Mouse (Mus musculus): ENCODE measurements around the gene Ctse. TPM values are rescaled to one million over a fixed set of nuclear protein-coding genes. Genes with fewer than 3 reads are reported as not detected.

Ctse gene
- polyA plus RNA-seq, 2 experiments = 0.11 TPM; not detected in 1

DNA sequence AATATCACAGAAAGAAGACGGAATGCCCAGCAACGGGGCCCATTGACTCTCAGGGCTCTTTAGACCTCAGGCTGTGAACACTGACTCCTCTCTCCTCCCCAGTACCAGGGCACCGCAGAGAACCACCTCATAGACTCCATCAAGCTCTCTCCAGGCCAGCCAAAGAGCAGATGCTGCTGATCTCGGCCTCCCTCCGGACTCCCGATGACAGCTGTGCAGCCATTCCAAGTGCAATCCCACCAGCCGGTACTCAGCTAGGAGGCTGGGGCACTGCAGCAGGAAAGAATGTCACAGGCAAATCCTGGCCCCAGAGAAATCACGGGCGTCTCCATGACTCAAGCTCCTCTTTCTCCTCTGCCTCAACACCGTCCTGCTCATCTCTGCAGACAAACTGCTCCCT lies 73.4 kb downstream of the Ctse start:
- Histone ChIP-seq H3K27me3 (ENCODE audit: control insufficient read depth, insufficient read depth, low read length) (no peaks in the 10 kb centered on the region), H3K4me2 (replicated peaks; ENCODE audit: low read depth, low read length, severe bottlenecking) (no peak overlapping the region), H3K4me1 (ENCODE audit: control insufficient read depth, insufficient read depth, low read length) (no peaks in the 10 kb centered on the region), H3K27ac (replicated peaks; ENCODE audit: low read depth, low read length) (no peak overlapping the region), H3K9me3 (ENCODE audit: control insufficient read depth, low read length) (no peaks in the 10 kb centered on the region), H3K4me3 (replicated peaks; ENCODE audit: low read length) (no peak overlapping the region), H3K9ac (ENCODE audit: low read depth, low read length, severe bottlenecking) (no peak overlapping the region), H3K36me3 (ENCODE audit: control insufficient read depth, insufficient read depth, low read length) (no peaks in the 10 kb centered on the region)
- ATAC-seq (ENCODE audit: low FRiP score, low read depth) = peak; percentile 17; the same call in 1 of the 2 replicates
- no peak for DNase-seq (ENCODE audit: low spot score)
- WGBS = 76% methylated on average over 10 of the region's 10 CpGs
- no peak for TF ChIP-seq POLR2A (IDR thresholded peaks at IDR 0.05; ENCODE audit: borderline replicate concordance, extremely low read depth, insufficient read depth, insufficient read length)

- Histone ChIP-seq H3K9me3 (ENCODE audit: control insufficient read depth, low read length) (no peaks in the 10 kb centered on the region), H3K27ac (replicated peaks; ENCODE audit: low read depth, low read length) (no peak overlapping the region), H3K4me3 (replicated peaks; ENCODE audit: low read length) (no peak overlapping the region), H3K4me2 (replicated peaks; ENCODE audit: low read depth, low read length, severe bottlenecking) (no peak overlapping the region), H3K27me3 (ENCODE audit: control insufficient read depth, insufficient read depth, low read length) (no peaks in the 10 kb centered on the region), H3K9ac (ENCODE audit: low read depth, low read length, severe bottlenecking) (no peak overlapping the region), H3K4me1 (ENCODE audit: control insufficient read depth, insufficient read depth, low read length) (no peaks in the 10 kb centered on the region), H3K36me3 (ENCODE audit: control insufficient read depth, insufficient read depth, low read length) (no peaks in the 10 kb centered on the region)
- peak; percentile 91 for DNase-seq (ENCODE audit: low spot score)
- peak; percentile 66 for ATAC-seq (ENCODE audit: low FRiP score, low read depth)
- WGBS = 27% methylated on average over 2 of the region's 2 CpGs
- no peak for TF ChIP-seq POLR2A (IDR thresholded peaks at IDR 0.05; ENCODE audit: borderline replicate concordance, extremely low read depth, insufficient read depth, insufficient read length)
Observed at GRCm38 (mm10) chr1:131712386-131712785, 74.3 kb downstream of the Ctse start.

DNA sequence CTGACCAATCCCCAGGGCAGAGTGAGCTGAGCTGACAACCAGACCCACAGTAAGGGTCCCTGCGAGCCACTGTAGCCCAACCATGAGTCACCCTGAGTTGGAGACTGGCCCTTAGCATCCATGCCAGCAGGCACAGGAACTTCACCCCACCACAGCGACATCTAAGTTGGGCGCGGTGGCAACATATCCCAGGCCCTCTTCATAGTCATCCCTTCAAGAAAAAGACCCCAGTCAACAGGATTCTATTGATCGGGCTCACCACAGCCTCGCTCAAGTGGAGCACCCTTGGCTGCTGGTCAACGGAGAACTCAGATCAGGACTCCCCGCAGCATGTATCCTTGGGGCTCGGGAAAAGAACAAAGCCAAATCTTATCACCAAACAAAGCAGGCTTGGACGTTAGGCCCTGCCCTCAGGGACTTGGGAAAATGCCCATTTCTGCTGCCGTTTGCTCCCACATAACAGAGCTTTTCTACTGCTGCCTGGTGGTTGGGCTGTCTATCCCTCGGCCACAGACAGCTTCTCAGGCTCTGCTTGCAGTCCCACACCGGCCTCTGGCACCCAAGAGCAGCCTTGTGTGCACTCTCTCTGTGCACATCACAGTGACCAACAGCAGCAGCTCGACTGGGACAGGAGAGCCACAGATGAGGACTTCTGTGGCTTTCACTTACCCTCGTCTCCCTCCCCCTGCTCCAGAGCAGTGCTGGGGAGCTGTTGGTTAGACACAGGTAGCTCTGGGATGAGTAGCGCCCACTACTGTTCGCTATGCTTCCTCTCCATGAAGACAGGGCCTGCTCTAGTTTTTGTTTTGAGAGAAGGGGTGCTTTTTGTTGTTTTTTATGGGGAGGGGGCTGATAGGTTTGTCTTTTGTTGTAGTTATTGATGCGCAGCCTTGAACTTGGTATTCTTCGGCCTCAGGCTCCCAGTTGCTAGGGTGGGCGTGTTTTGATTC lies 76.6 kb downstream of the Ctse start:
- no peak overlapping the region for H3K4me2 ChIP-seq (replicated peaks; ENCODE audit: low read depth, low read length, severe bottlenecking)
- no peak overlapping the region for H3K9ac ChIP-seq (ENCODE audit: low read depth, low read length, severe bottlenecking)
- TF ChIP-seq POLR2A (IDR thresholded peaks at IDR 0.05; ENCODE audit: borderline replicate concordance, extremely low read depth, insufficient read depth, insufficient read length) = no peak
- no peak overlapping the region for H3K27ac ChIP-seq (replicated peaks; ENCODE audit: low read depth, low read length)
- 75% methylated on average over 20 of the region's 20 CpGs for WGBS
- H3K9me3 ChIP-seq (ENCODE audit: control insufficient read depth, low read length) = no peaks in the 10 kb centered on the region
- no peaks in the 10 kb centered on the region for H3K4me1 ChIP-seq (ENCODE audit: control insufficient read depth, insufficient read depth, low read length)
- no peaks in the 10 kb centered on the region for H3K27me3 ChIP-seq (ENCODE audit: control insufficient read depth, insufficient read depth, low read length)
- no peaks in the 10 kb centered on the region for H3K36me3 ChIP-seq (ENCODE audit: control insufficient read depth, insufficient read depth, low read length)
- DNase-seq (ENCODE audit: low spot score) (no peak), ATAC-seq (ENCODE audit: low FRiP score, low read depth) (no peak)
- H3K4me3 ChIP-seq (replicated peaks; ENCODE audit: low read length) = no peak overlapping the region

- H3K36me3 ChIP-seq (ENCODE audit: control insufficient read depth, insufficient read depth, low read length) = no peaks in the 10 kb centered on the region
- H3K9me3 ChIP-seq (ENCODE audit: control insufficient read depth, low read length) = no peaks in the 10 kb centered on the region
- H3K27me3 ChIP-seq (ENCODE audit: control insufficient read depth, insufficient read depth, low read length) = no peaks in the 10 kb centered on the region
- DNase-seq (ENCODE audit: low spot score) (no peak), ATAC-seq (ENCODE audit: low FRiP score, low read depth) (no peak)
- no peak overlapping the region for H3K27ac ChIP-seq (replicated peaks; ENCODE audit: low read depth, low read length)
- H3K4me1 ChIP-seq (ENCODE audit: control insufficient read depth, insufficient read depth, low read length) = no peaks in the 10 kb centered on the region
- no peak overlapping the region for H3K9ac ChIP-seq (ENCODE audit: low read depth, low read length, severe bottlenecking)
- 62% methylated on average over 16 of the region's 16 CpGs for WGBS
- no peak overlapping the region for H3K4me2 ChIP-seq (replicated peaks; ENCODE audit: low read depth, low read length, severe bottlenecking)
- no peak for TF ChIP-seq POLR2A (IDR thresholded peaks at IDR 0.05; ENCODE audit: borderline replicate concordance, extremely low read depth, insufficient read depth, insufficient read length)
- no peak overlapping the region for H3K4me3 ChIP-seq (replicated peaks; ENCODE audit: low read length)
Observed at GRCm38 (mm10) chr1:131718952-131719694, 81.0 kb downstream of the Ctse start.

DNA sequence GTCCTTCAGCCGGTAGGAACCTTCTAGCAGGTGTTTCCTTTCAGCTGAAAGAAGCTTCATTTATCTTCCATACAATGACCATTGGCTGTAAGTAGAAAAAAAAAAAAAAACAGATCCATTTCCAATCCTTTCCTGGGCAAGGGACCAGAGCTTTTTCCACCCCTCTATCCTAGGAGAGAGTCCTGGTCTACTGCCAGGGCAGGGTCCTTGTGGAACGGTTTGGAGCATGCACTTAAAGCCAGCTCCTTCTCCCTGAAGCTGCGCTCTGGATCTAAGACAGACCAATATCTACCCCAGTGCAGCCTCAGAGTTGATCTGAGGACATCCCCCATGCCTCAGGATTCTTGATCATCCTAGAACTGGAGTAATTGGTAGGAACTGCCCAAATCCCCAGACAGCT lies 83.9 kb downstream of the Ctse start:
- Histone ChIP-seq H3K4me2 (replicated peaks; ENCODE audit: low read depth, low read length, severe bottlenecking) (no peak overlapping the region), H3K4me3 (replicated peaks; ENCODE audit: low read length) (no peak overlapping the region), H3K9ac (ENCODE audit: low read depth, low read length, severe bottlenecking) (no peak overlapping the region), H3K9me3 (ENCODE audit: control insufficient read depth, low read length) (no peaks in the 10 kb centered on the region), H3K36me3 (ENCODE audit: control insufficient read depth, insufficient read depth, low read length) (no peaks in the 10 kb centered on the region), H3K27ac (replicated peaks; ENCODE audit: low read depth, low read length) (no peak overlapping the region), H3K27me3 (ENCODE audit: control insufficient read depth, insufficient read depth, low read length) (no peaks in the 10 kb centered on the region), H3K4me1 (ENCODE audit: control insufficient read depth, insufficient read depth, low read length) (no peaks in the 10 kb centered on the region)
- WGBS = 92% methylated on average over 3 of the region's 3 CpGs
- no peak for TF ChIP-seq POLR2A (IDR thresholded peaks at IDR 0.05; ENCODE audit: borderline replicate concordance, extremely low read depth, insufficient read depth, insufficient read length)
- DNase-seq (ENCODE audit: low spot score) = no peak
- no peak for ATAC-seq (ENCODE audit: low FRiP score, low read depth)
